Mouse (Mus musculus): ENCODE data around the gene Tcirg1. TPM values are rescaled to one million over a fixed set of nuclear protein-coding genes. Genes with fewer than 3 reads are reported as not detected.

The Tcirg1 gene
- total RNA-seq, 1 experiment = 55.2 TPM

GRCm38 (mm10) chr19:3846676-3847604, 60.0 kb downstream of the Tcirg1 start:
- DNase-seq (ENCODE audit: low read depth, low spot score) = no peak
- H3K36me3 ChIP-seq (ENCODE audit: control insufficient read depth, insufficient read depth, low read length, poor library complexity, severe bottlenecking) = no peaks in the 10 kb centered on the region
- TF ChIP-seq MAFK (IDR thresholded peaks at IDR 0.05; ENCODE audit: insufficient read depth, low read depth, low read length) (no peak), ZC3H11A (IDR thresholded peaks at IDR 0.05; ENCODE audit: borderline replicate concordance, low read depth, low read length) (no peak), HCFC1 (IDR thresholded peaks at IDR 0.05; ENCODE audit: borderline replicate concordance, insufficient read depth, low read length) (no peak), ZNF384 (IDR thresholded peaks at IDR 0.05; ENCODE audit: low read depth, low read length) (no peak), CHD2 (IDR thresholded peaks at IDR 0.05; ENCODE audit: low read depth, low read length) (no peak)
- no peak overlapping the region for H3K9ac ChIP-seq (ENCODE audit: insufficient read depth, low read depth, low read length, poor library complexity, severe bottlenecking)
- H3K9me3 ChIP-seq (ENCODE audit: control insufficient read depth, insufficient read depth, low read depth, low read length) = no peaks in the 10 kb centered on the region
- H3K4me1 ChIP-seq (ENCODE audit: control insufficient read depth in 2 of 2, insufficient read depth in 2 of 2, low read length in 2 of 2, poor library complexity in 1 of 2) = peaks cover 11 to 40% of the 10 kb centered on the region in 2 experiments
- H3K27ac ChIP-seq (ENCODE audit: insufficient read depth, low read depth, low read length, poor library complexity, severe bottlenecking) = no peak overlapping the region
- in situ Hi-C loops (cut with MboI; ENCODE audit: low sequenced_read_pairs in 2 of 2, unreplicated experiment in 2 of 2) = no loop called here
- peak overlapping the region; percentile 25 to 34; a peak in 1 of 4 replicates for H3K4me3 ChIP-seq (ENCODE audit: insufficient read depth in 1 of 2, low read depth in 1 of 2, low read length in 2 of 2, poor library complexity in 1 of 2, severe bottlenecking in 1 of 2)

Other genes starting within 250 kb of the Tcirg1 start
- gene Lrp5, start 220.6 kb downstream of the Tcirg1 start, total RNA-seq (2012; rRNA removed) = 46.1 and 97.3 TPM in 2 replicates
- gene 1810055G02Rik, start 198.8 kb downstream of the Tcirg1 start, total RNA-seq (2012; rRNA removed) = 31.4 and 39.6 TPM in 2 replicates
- 25.9 and 27.2 TPM in 2 replicates for gene Kmt5b, start 139.7 kb downstream of the Tcirg1 start, total RNA-seq (2012; rRNA removed)
- gene Chka, start 55.4 kb downstream of the Tcirg1 start, total RNA-seq (2012; rRNA removed) = 79.6 and 86.1 TPM in 2 replicates
- gene Ndufs8, start 5.6 kb upstream of the Tcirg1 start, total RNA-seq (2012; rRNA removed) = 134 and 135 TPM in 2 replicates
- gene Aldh3b1, start 22.7 kb upstream of the Tcirg1 start, total RNA-seq (2012; rRNA removed) = 0.76 and 1.4 TPM in 2 replicates
- 3.9 and 9.5 TPM in 2 replicates for gene Unc93b1, start 28.1 kb upstream of the Tcirg1 start, total RNA-seq (2012; rRNA removed)
- not detected in 2 replicates for gene Aldh3b3, start 51.5 kb upstream of the Tcirg1 start, total RNA-seq (2012; rRNA removed)
- 0.21 and 0.62 TPM in 2 replicates for gene Aldh3b2, start 65.2 kb upstream of the Tcirg1 start, total RNA-seq (2012; rRNA removed)
- gene Acy3, start 79.4 kb upstream of the Tcirg1 start, total RNA-seq (2012; rRNA removed) = 2.1 and 2.4 TPM in 2 replicates
- gene Tbx10, start 85.6 kb upstream of the Tcirg1 start, total RNA-seq (2012; rRNA removed) = not detected in 2 replicates
- 22.4 and 27.2 TPM in 2 replicates for gene Nudt8, start 93.4 kb upstream of the Tcirg1 start, total RNA-seq (2012; rRNA removed)
- gene Gm49405, start 93.5 kb upstream of the Tcirg1 start, total RNA-seq (2012; rRNA removed) = 1.9 and 4.0 TPM in 2 replicates
- gene Doc2g, start 96.2 kb upstream of the Tcirg1 start, total RNA-seq (2012; rRNA removed) = 4.6 and 12.0 TPM in 2 replicates
- 182 and 219 TPM in 2 replicates for gene Ndufv1, start 105.7 kb upstream of the Tcirg1 start, total RNA-seq (2012; rRNA removed)
- gene Gstp1, start 130.9 kb upstream of the Tcirg1 start, total RNA-seq (2012; rRNA removed) = 121 and 146 TPM in 2 replicates
- 67.4 and 138 TPM in 2 replicates for gene Gstp2, start 138.9 kb upstream of the Tcirg1 start, total RNA-seq (2012; rRNA removed)
- gene Gstp3, start 152.4 kb upstream of the Tcirg1 start, total RNA-seq (2012; rRNA removed) = 3.4 and 3.9 TPM in 2 replicates
- not detected in 2 replicates for gene Cabp2, start 174.4 kb upstream of the Tcirg1 start, total RNA-seq (2012; rRNA removed)
- 39.6 and 42.7 TPM in 2 replicates for gene Cdk2ap2, start 190.0 kb upstream of the Tcirg1 start, total RNA-seq (2012; rRNA removed)
- gene Pitpnm1, start 192.9 kb upstream of the Tcirg1 start, total RNA-seq (2012; rRNA removed) = 10.5 and 17.2 TPM in 2 replicates
- gene Aip, start 218.7 kb upstream of the Tcirg1 start, total RNA-seq (2012; rRNA removed) = 26.9 and 27.9 TPM in 2 replicates
- gene Gpr152, start 232.7 kb upstream of the Tcirg1 start, total RNA-seq (2012; rRNA removed) = 0.13 and 0.26 TPM in 2 replicates
- 1.3 and 1.8 TPM in 2 replicates for gene Cabp4, start 236.9 kb upstream of the Tcirg1 start, total RNA-seq (2012; rRNA removed)
- gene Coro1b, start 241.5 kb upstream of the Tcirg1 start, total RNA-seq (2012; rRNA removed) = 73.8 and 85.3 TPM in 2 replicates
- 9.5 and 15.1 TPM in 2 replicates for gene Ptprcap, start 246.5 kb upstream of the Tcirg1 start, total RNA-seq (2012; rRNA removed)